ENCODE assay signal across 24 mouse cellular contexts in genomic region chr16:10910541-10910940, GRCm38 (mm10).
DNase-seq lines count a peak whose midpoint lies in the region; ATAC-seq lines count a peak whose summit lies in the region.
"Had no signal": no experiment of that assay in that cellular context is flagged by ENCODE, and none has a peak within 500 bp of the region (broad histone marks: within the 10 kb centered on the region; RNA-seq: fewer than 3 reads in every experiment).

No protein-coding gene starts in this region.

- H3K36me3 ChIP-seq in heart, embryonic 10.5 days: no peaks in the 10 kb centered on the region
- H3K36me3 ChIP-seq in hindbrain, embryonic 10.5 days: no peaks in the 10 kb centered on the region
- no peaks in the 10 kb centered on the region for H3K36me3 ChIP-seq in hindbrain, embryonic 12.5 days
- H3K36me3 ChIP-seq in limb, embryonic 10.5 days: no peaks in the 10 kb centered on the region
- no peaks in the 10 kb centered on the region for H3K36me3 ChIP-seq in hindbrain, embryonic 11.5 days (ENCODE audit: control insufficient read depth, insufficient read depth, low read length)
- H3K36me3 ChIP-seq: embryonic facial prominence, embryonic 12.5 days; embryonic facial prominence, embryonic 15.5 days; hindbrain, embryonic 13.5 days; intestine, embryonic 15.5 days had no signal

- H3K27me3 ChIP-seq in heart, embryonic 10.5 days (ENCODE audit: insufficient read depth, poor library complexity, severe bottlenecking): no peaks in the 10 kb centered on the region
- H3K27me3 ChIP-seq in hindbrain, embryonic 10.5 days (ENCODE audit: insufficient read depth, poor library complexity, severe bottlenecking): no peaks in the 10 kb centered on the region
- no peaks in the 10 kb centered on the region for H3K27me3 ChIP-seq in hindbrain, embryonic 12.5 days
- no peaks in the 10 kb centered on the region for H3K27me3 ChIP-seq in limb, embryonic 10.5 days (ENCODE audit: low read depth, poor library complexity, severe bottlenecking)
- H3K27me3 ChIP-seq in hindbrain, embryonic 11.5 days (ENCODE audit: control insufficient read depth, insufficient read depth, low read length): no peaks in the 10 kb centered on the region
- H3K27me3 ChIP-seq: embryonic facial prominence, embryonic 12.5 days; embryonic facial prominence, embryonic 15.5 days; hindbrain, embryonic 13.5 days; intestine, embryonic 15.5 days had no signal

- DNase-seq in heart, embryonic 10.5 days (ENCODE audit: low spot score): no peak
- no peak for DNase-seq in heart, adult 8-10 months (ENCODE audit: low spot score)
- DNase-seq in hindbrain, embryonic 10.5 days (ENCODE audit: low spot score): no peak
- DNase-seq in adrenal gland, postnatal 14 days: peak; percentile 57
- DNase-seq in limb, embryonic 10.5 days (ENCODE audit: low spot score): no peak
- DNase-seq in layer of hippocampus, postnatal 25 days (ENCODE audit: extremely low spot score in 1 of 2, low spot score in 1 of 2): no peak
- no peak for DNase-seq in hindbrain, embryonic 11.5 days (ENCODE audit: low spot score)
- DNase-seq: cerebellum, adult 11 months; cerebellum, adult 2 months; cerebellum, adult 9-11 months; cerebellum, postnatal 25 days; gastrocnemius, postnatal 25 days; heart, adult 2 months; heart, postnatal 36 days; kidney, adult 11 months; kidney, adult 8-10 months had no signal

- no peak for ATAC-seq in hindbrain, embryonic 12.5 days (ENCODE audit: low FRiP score)
- ATAC-seq in hindbrain, embryonic 11.5 days (ENCODE audit: low FRiP score): no peak
- ATAC-seq: CD4-positive, CD25-positive, alpha-beta regulatory T cell, adult 4 months; forebrain, embryonic 14.5 days; hindbrain, embryonic 16.5 days; intestine, embryonic 15.5 days had no signal

- WGBS in heart, embryonic 10.5 days: 54% methylated on average over 7 of the region's 7 CpGs
- 84% methylated on average over 7 of the region's 7 CpGs for WGBS in hindbrain, embryonic 10.5 days
- 78% methylated on average over 7 of the region's 7 CpGs for WGBS in hindbrain, embryonic 12.5 days
- WGBS in limb, embryonic 10.5 days: 82% methylated on average over 7 of the region's 7 CpGs
- 84% methylated on average over 7 of the region's 7 CpGs for WGBS in hindbrain, embryonic 11.5 days

- no peak overlapping the region for H3K4me2 ChIP-seq in hindbrain, embryonic 12.5 days (replicated peaks)
- H3K4me2 ChIP-seq in hindbrain, embryonic 11.5 days (replicated peaks; ENCODE audit: low read depth, low read length): no peak overlapping the region
- H3K4me2 ChIP-seq: embryonic facial prominence, embryonic 12.5 days; embryonic facial prominence, embryonic 15.5 days; hindbrain, embryonic 13.5 days; intestine, embryonic 15.5 days had no signal

- no peak overlapping the region for H3K4me3 ChIP-seq in heart, embryonic 10.5 days
- H3K4me3 ChIP-seq in hindbrain, embryonic 10.5 days: no peak overlapping the region
- no peak overlapping the region for H3K4me3 ChIP-seq in hindbrain, embryonic 12.5 days
- no peak overlapping the region for H3K4me3 ChIP-seq in limb, embryonic 10.5 days
- H3K4me3 ChIP-seq in hindbrain, embryonic 11.5 days (ENCODE audit: low read depth, low read length): no peak overlapping the region
- H3K4me3 ChIP-seq: embryonic facial prominence, embryonic 12.5 days; embryonic facial prominence, embryonic 15.5 days; heart, adult 2 months; hindbrain, embryonic 13.5 days; intestine, embryonic 15.5 days had no signal

- H3K4me1 ChIP-seq in heart, embryonic 10.5 days: peaks cover 18% of the 10 kb centered on the region
- peaks cover 4% of the 10 kb centered on the region for H3K4me1 ChIP-seq in hindbrain, embryonic 10.5 days (replicated peaks)
- no peaks in the 10 kb centered on the region for H3K4me1 ChIP-seq in hindbrain, embryonic 12.5 days
- peaks cover 24% of the 10 kb centered on the region for H3K4me1 ChIP-seq in limb, embryonic 10.5 days
- no peaks in the 10 kb centered on the region for H3K4me1 ChIP-seq in hindbrain, embryonic 11.5 days (replicated peaks; ENCODE audit: control insufficient read depth, insufficient read depth, low read length)
- H3K4me1 ChIP-seq: hindbrain, embryonic 13.5 days had no signal

- peak overlapping the region; percentile 52; the same call in 1 of the 2 replicates for H3K27ac ChIP-seq in heart, embryonic 10.5 days
- H3K27ac ChIP-seq in hindbrain, embryonic 10.5 days: peak overlapping the region; percentile 45
- no peak overlapping the region for H3K27ac ChIP-seq in hindbrain, embryonic 12.5 days
- peak overlapping the region; percentile 17; the same call in 1 of the 2 replicates for H3K27ac ChIP-seq in limb, embryonic 10.5 days
- H3K27ac ChIP-seq in hindbrain, embryonic 11.5 days (ENCODE audit: low read depth, low read length): no peak overlapping the region
- H3K27ac ChIP-seq: embryonic facial prominence, embryonic 12.5 days; embryonic facial prominence, embryonic 15.5 days; heart, adult 2 months; hindbrain, embryonic 13.5 days; intestine, embryonic 15.5 days had no signal

- no peak overlapping the region for H3K9ac ChIP-seq in hindbrain, embryonic 12.5 days
- H3K9ac ChIP-seq in hindbrain, embryonic 11.5 days (ENCODE audit: low read depth, low read length): no peak overlapping the region
- H3K9ac ChIP-seq: embryonic facial prominence, embryonic 12.5 days; embryonic facial prominence, embryonic 15.5 days; hindbrain, embryonic 13.5 days; intestine, embryonic 15.5 days had no signal

- no peaks in the 10 kb centered on the region for H3K9me3 ChIP-seq in heart, embryonic 10.5 days
- H3K9me3 ChIP-seq in hindbrain, embryonic 10.5 days: no peaks in the 10 kb centered on the region
- H3K9me3 ChIP-seq in hindbrain, embryonic 12.5 days (replicated peaks): no peaks in the 10 kb centered on the region
- H3K9me3 ChIP-seq in limb, embryonic 10.5 days (replicated peaks): no peaks in the 10 kb centered on the region
- H3K9me3 ChIP-seq in hindbrain, embryonic 11.5 days (ENCODE audit: control insufficient read depth, low read length): no peaks in the 10 kb centered on the region
- H3K9me3 ChIP-seq: embryonic facial prominence, embryonic 12.5 days; embryonic facial prominence, embryonic 15.5 days; hindbrain, embryonic 13.5 days; intestine, embryonic 15.5 days had no signal

Comparison
In these comparisons a context has a peak if more than half of its experiments do, and no peak if none do; other contexts are left out.
1. H3K27ac ChIP-seq: peak in heart, embryonic 10.5 days (single experiment), hindbrain, embryonic 10.5 days (single experiment) and limb, embryonic 10.5 days (single experiment); none in hindbrain, embryonic 12.5 days (single experiment) and hindbrain, embryonic 11.5 days (single experiment).